In genomic region chr17:55749786-55750185, GRCm38 (mm10) we compare ENCODE assay signal across 28 mouse cellular contexts. TPM values are rescaled to one million over a fixed set of nuclear protein-coding genes. Genes with fewer than 3 reads are reported as not detected.
DNase-seq lines count a peak whose midpoint lies in the region; ATAC-seq and TF ChIP-seq lines count a peak whose summit lies in the region.
"Had no signal": no experiment of that assay in that cellular context is flagged by ENCODE, and none has a peak within 500 bp of the region (broad histone marks: within the 10 kb centered on the region; RNA-seq: fewer than 3 reads in every experiment).

Adgre4 (plus strand) TSS chr17:55749984.

- H3K36me3 ChIP-seq in midbrain, embryonic 16.5 days (ENCODE audit: control insufficient read depth, insufficient read depth, low read length) = no peaks in the 10 kb centered on the region
- H3K36me3 ChIP-seq: embryonic facial prominence, embryonic 10.5 days; forebrain, embryonic 15.5 days; hindbrain, embryonic 15.5 days; liver, embryonic 13.5 days; lung, embryonic 15.5 days; neural tube, embryonic 13.5 days had no signal

- no peaks in the 10 kb centered on the region for H3K27me3 ChIP-seq in midbrain, embryonic 16.5 days (ENCODE audit: control insufficient read depth, insufficient read depth, low read depth, low read length)
- H3K27me3 ChIP-seq: forebrain, embryonic 15.5 days; hindbrain, embryonic 15.5 days; liver, embryonic 13.5 days; lung, embryonic 15.5 days; neural tube, embryonic 13.5 days had no signal

- H3K27ac ChIP-seq in midbrain, embryonic 16.5 days (ENCODE audit: low read length) = no peak within 1 kb of the TSS
- H3K27ac ChIP-seq: embryonic facial prominence, embryonic 10.5 days; forebrain, embryonic 15.5 days; hindbrain, embryonic 15.5 days; liver, embryonic 13.5 days; lung, embryonic 15.5 days; neural tube, embryonic 13.5 days had no signal

- peak; percentile 99 for ATAC-seq in granulocyte monocyte progenitor cell, adult 5-6 weeks (replicated peaks; ENCODE audit: poor library complexity, severe bottlenecking)
- ATAC-seq in midbrain, embryonic 16.5 days = no peak
- ATAC-seq: CD4-positive, CD25-positive, alpha-beta regulatory T cell, adult 4 months; forebrain, embryonic 15.5 days; Patski had no signal

- WGBS in lung, adult 2 months = 35% methylated on average over 2 of the region's 2 CpGs
- WGBS in midbrain, embryonic 16.5 days = 81% methylated on average over 2 of the region's 2 CpGs

- H3K9ac ChIP-seq in midbrain, embryonic 16.5 days (ENCODE audit: low read depth, low read length) = no peak within 1 kb of the TSS
- H3K9ac ChIP-seq: forebrain, embryonic 15.5 days; hindbrain, embryonic 15.5 days; liver, embryonic 13.5 days; lung, embryonic 15.5 days; neural tube, embryonic 13.5 days had no signal

- no peaks in the 10 kb centered on the region for H3K9me3 ChIP-seq in midbrain, embryonic 16.5 days (replicated peaks; ENCODE audit: control insufficient read depth, low read length, poor library complexity, severe bottlenecking)
- H3K9me3 ChIP-seq: embryonic facial prominence, embryonic 10.5 days; forebrain, embryonic 15.5 days; hindbrain, embryonic 15.5 days; liver, embryonic 13.5 days; lung, embryonic 15.5 days; neural tube, embryonic 13.5 days had no signal

- H3K4me2 ChIP-seq in midbrain, embryonic 16.5 days (ENCODE audit: low read length) = no peak within 1 kb of the TSS
- H3K4me2 ChIP-seq: forebrain, embryonic 15.5 days; hindbrain, embryonic 15.5 days; liver, embryonic 13.5 days; lung, embryonic 15.5 days; neural tube, embryonic 13.5 days had no signal

- no peak for TF ChIP-seq POLR2A in lung, adult 2 months (IDR thresholded peaks at IDR 0.05; ENCODE audit: borderline replicate concordance, extremely low read depth, low read depth, low read length)

- DNase-seq in heart, adult 8-10 months (ENCODE audit: low spot score) = peak; percentile 12
- no peak for DNase-seq in heart, postnatal 14 days
- peak; percentile 15 for DNase-seq in lung, postnatal 36 days
- DNase-seq in lung, adult 2 months = no peak
- DNase-seq in embryo, embryonic 10 days (ENCODE audit: low spot score) = no peak
- DNase-seq in cerebellum, adult 18-20 months = no peak
- DNase-seq: adrenal gland, adult 2 months; cerebellum, adult 9-10 months; gastrocnemius, postnatal 10 days; heart, postnatal 36 days; kidney, adult 8-10 months; kidney, postnatal 25 days; layer of hippocampus, postnatal 36 days; liver, embryonic 13.5 days; midbrain, embryonic 14.5 days; thymus, adult 2 months; thymus, postnatal 4 days had no signal

- no peak for TF ChIP-seq CTCF in lung, adult 2 months (IDR thresholded peaks at IDR 0.05; ENCODE audit: insufficient read depth, low read length)

- H3K4me1 ChIP-seq in lung, adult 2 months (ENCODE audit: control insufficient read depth, insufficient read depth, low read length) = no peaks in the 10 kb centered on the region
- no peaks in the 10 kb centered on the region for H3K4me1 ChIP-seq in midbrain, embryonic 16.5 days (ENCODE audit: control insufficient read depth, insufficient read depth, low read length)
- H3K4me1 ChIP-seq: embryonic facial prominence, embryonic 10.5 days; forebrain, embryonic 15.5 days; hindbrain, embryonic 15.5 days; liver, embryonic 13.5 days; lung, embryonic 15.5 days; neural tube, embryonic 13.5 days had no signal

- intact Hi-C loops in heart, postnatal 14 days (cut with DNase I) = no loop called here

- no peak within 1 kb of the TSS for H3K4me3 ChIP-seq in lung, adult 2 months (replicated peaks; ENCODE audit: extremely low read depth, low read depth, low read length)
- no peak within 1 kb of the TSS for H3K4me3 ChIP-seq in midbrain, embryonic 16.5 days (ENCODE audit: low read depth, low read length)
- H3K4me3 ChIP-seq: embryonic facial prominence, embryonic 10.5 days; forebrain, embryonic 15.5 days; hindbrain, embryonic 15.5 days; liver, embryonic 13.5 days; lung, embryonic 15.5 days; myocyte; neural tube, embryonic 13.5 days had no signal

RNA-seq across cellular contexts. Expression of gene Adgre4, which starts in this region (rescaled TPM):
- total RNA-seq in heart, adult 8-10 months (2022) = 1 to 10 TPM in 1 of 4 experiments, under 1 TPM in 3; 0.31 to 1.3 (median 0.41) TPM
- total RNA-seq in heart, postnatal 14 days (2021) = under 1 TPM; 0.41 to 0.55 TPM
- 2.0 and 4.9 TPM in 2 replicates for polyA plus RNA-seq in lung, adult 2 months (2012; rRNA removed)
- total RNA-seq in granulocyte monocyte progenitor cell, adult 5-6 weeks (2014; fragmentation: Nextera tagmentation) = not detected in 2 replicates
- 0.10 and 0.69 TPM in 2 replicates for total RNA-seq in granulocyte monocyte progenitor cell, adult 5-6 weeks (2017)
- 0.09 and 0.21 TPM in 2 replicates for polyA plus RNA-seq in midbrain, embryonic 16.5 days (2015; fragmentation: Nextera tagmentation; extraction: Ambion mirVana)
- total RNA-seq: left cerebral cortex, postnatal 10 days had no signal
- polyA plus RNA-seq: myocyte, Patski had no signal

Comparison
In these comparisons a context has a peak if more than half of its experiments do, and no peak if none do; other contexts are left out.
1. DNase-seq: peak in heart, adult 8-10 months (single experiment) and lung, postnatal 36 days (single experiment); none in heart, postnatal 14 days (0 of 2), lung, adult 2 months (single experiment), embryo, embryonic 10 days (single experiment) and cerebellum, adult 18-20 months (0 of 2).
2. Peak in ATAC-seq in granulocyte monocyte progenitor cell, adult 5-6 weeks; RNA of the gene not detected or under 1 TPM.